Mouse (Mus musculus) C2C12 (cell line): ENCODE results near the gene Lyrm2. TPM values are rescaled to one million over a fixed set of nuclear protein-coding genes. Genes with fewer than 3 reads are reported as not detected.

Experiments used
- H3K27me3 ChIP-seq: one replicate; pipeline ENCODE4 v1.6.1; 2011; ENCODE audit not compliant: control insufficient read depth, insufficient read depth, insufficient read length
- H3K36me3 ChIP-seq: one replicate; pipeline ENCODE4 v1.6.1; 2011; ENCODE audit not compliant: control insufficient read depth, insufficient read depth
- H3K4me3 ChIP-seq: one replicate; pipeline ENCODE4 v1.5.1; 2011; ENCODE audit warnings: mild to moderate bottlenecking, control low read depth; ENCODE audit not compliant: poor library complexity, insufficient read depth, severe bottlenecking
- H3K79me2 ChIP-seq: one replicate; pipeline ENCODE4 v1.6.1; 2011; ENCODE audit not compliant: control insufficient read depth, insufficient read depth
- H3K79me3 ChIP-seq: one replicate; pipeline ENCODE4 v1.6.1; 2011; ENCODE audit warnings: low read depth, control low read depth
- H3ac ChIP-seq: one replicate; pipeline ENCODE3; 2011; ENCODE audit warnings: low read depth; ENCODE audit not compliant: control insufficient read depth, insufficient read length
- CEBPB ChIP-seq: IDR thresholded peaks from one replicate; pipeline ENCODE4 v1.6.1; 2011; ENCODE audit warnings: low read depth, mild to moderate bottlenecking, control low read depth, moderate library complexity
- CTCF ChIP-seq: IDR thresholded peaks from one replicate; pipeline ENCODE4 v1.5.1; 2011; ENCODE audit not compliant: control insufficient read depth, insufficient read depth, insufficient read length
- FOSL1 ChIP-seq: IDR thresholded peaks from one replicate; pipeline ENCODE4 v1.8.0; 2011; ENCODE audit warnings: mild to moderate bottlenecking, low read length; ENCODE audit not compliant: poor library complexity, insufficient read depth, severe bottlenecking
- MAX ChIP-seq: IDR thresholded peaks from one replicate; pipeline ENCODE4 v1.6.1; 2011; ENCODE audit warnings: mild to moderate bottlenecking, control low read depth
- MYOD1 ChIP-seq: IDR thresholded peaks from one replicate; pipeline ENCODE4 v1.6.1; 2011; ENCODE audit warnings: low read depth; ENCODE audit not compliant: control insufficient read depth, insufficient read length
- MYOG ChIP-seq: IDR thresholded peaks from one replicate; pipeline ENCODE4 v1.6.1; 2011; ENCODE audit not compliant: control insufficient read depth, insufficient read length; ENCODE audit errors: extremely low read depth
- USF1 ChIP-seq: IDR thresholded peaks from one replicate; pipeline ENCODE4 v1.6.1; 2011; ENCODE audit warnings: low read depth, mild to moderate bottlenecking, control low read depth, moderate library complexity
- polyA plus RNA-seq: library from polyadenylated mRNA; unstranded; fragments of >200 nt; fragmentation: generic; extraction: Trizol; gene quantifications from one replicate; pipeline ENCODE4 v1.2.1, GENCODE M21; 2012; ENCODE audit warnings: missing spikeins

Gene Lyrm2
- polyA plus RNA-seq, 1 experiment = 27.0 TPM

GRCm38 (mm10) chr4:32820676-32821075 lies 20.6 kb downstream of the Lyrm2 start:
- TF ChIP-seq MYOG (no peak), MYOD1 (no peak), MAX (no peak), CEBPB (no peak), CTCF (no peak), USF1 (no peak), FOSL1 (no peak)

GRCm38 (mm10) chr4:32824254-32824653 lies 24.2 kb downstream of the Lyrm2 start:
- no peak overlapping the region for H3K4me3 ChIP-seq
- H3K36me3 ChIP-seq = no peaks in the 10 kb centered on the region
- H3ac ChIP-seq = no peak overlapping the region
- no peaks in the 10 kb centered on the region for H3K27me3 ChIP-seq
- TF ChIP-seq MYOD1 = no peak
- TF ChIP-seq FOSL1 = no peak
- TF ChIP-seq CEBPB = no peak
- no peak for TF ChIP-seq CTCF
- no peak for TF ChIP-seq MYOG
- TF ChIP-seq MAX = no peak
- TF ChIP-seq USF1 = no peak
- no peaks in the 10 kb centered on the region for H3K79me3 ChIP-seq
- no peaks in the 10 kb centered on the region for H3K79me2 ChIP-seq

More at GRCm38 (mm10) chr4:32820676-32821075, 20.6 kb downstream of the Lyrm2 start:
- H3K4me3 ChIP-seq = no peak overlapping the region
- no peaks in the 10 kb centered on the region for H3K79me2 ChIP-seq
- H3K79me3 ChIP-seq = no peaks in the 10 kb centered on the region
- H3K27me3 ChIP-seq = no peaks in the 10 kb centered on the region
- no peak overlapping the region for H3ac ChIP-seq
- no peaks in the 10 kb centered on the region for H3K36me3 ChIP-seq

DNA sequence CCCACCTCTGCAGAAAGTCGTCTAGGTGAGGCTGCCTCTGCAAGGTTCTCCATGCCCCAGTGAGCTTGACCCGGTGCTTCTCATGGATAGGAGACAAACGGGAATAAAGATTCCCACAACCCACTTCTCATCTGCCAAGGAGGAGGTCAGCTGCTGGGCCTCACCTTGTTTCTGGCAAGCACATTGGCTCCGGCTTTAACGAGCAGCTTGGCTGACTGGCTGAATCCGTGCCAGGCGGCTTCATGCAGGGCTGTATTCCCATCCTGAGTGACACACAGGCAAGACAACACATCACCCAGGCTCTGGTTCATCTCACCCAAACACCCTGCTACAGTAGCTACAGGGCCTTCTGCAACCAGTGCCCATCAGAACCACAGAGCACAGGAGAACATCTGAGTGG lies 26.9 kb downstream of the Lyrm2 start:
- Histone ChIP-seq H3ac (no peak overlapping the region), H3K79me3 (no peaks in the 10 kb centered on the region), H3K79me2 (no peaks in the 10 kb centered on the region), H3K36me3 (no peaks in the 10 kb centered on the region), H3K27me3 (no peaks in the 10 kb centered on the region), H3K4me3 (no peak overlapping the region)
- TF ChIP-seq MYOG = no peak
- no peak for TF ChIP-seq MAX
- TF ChIP-seq USF1 = no peak
- TF ChIP-seq CTCF = no peak
- TF ChIP-seq CEBPB = no peak
- TF ChIP-seq FOSL1 = no peak
- no peak for TF ChIP-seq MYOD1

GRCm38 (mm10) chr4:32828385-32829077 lies 28.5 kb downstream of the Lyrm2 start:
- H3ac ChIP-seq = no peak overlapping the region
- H3K36me3 ChIP-seq = no peaks in the 10 kb centered on the region
- no peaks in the 10 kb centered on the region for H3K79me2 ChIP-seq
- TF ChIP-seq MAX (no peak), CEBPB (no peak), USF1 (no peak), CTCF (no peak)
- no peaks in the 10 kb centered on the region for H3K27me3 ChIP-seq
- no peak overlapping the region for H3K4me3 ChIP-seq
- H3K79me3 ChIP-seq = no peaks in the 10 kb centered on the region

DNA sequence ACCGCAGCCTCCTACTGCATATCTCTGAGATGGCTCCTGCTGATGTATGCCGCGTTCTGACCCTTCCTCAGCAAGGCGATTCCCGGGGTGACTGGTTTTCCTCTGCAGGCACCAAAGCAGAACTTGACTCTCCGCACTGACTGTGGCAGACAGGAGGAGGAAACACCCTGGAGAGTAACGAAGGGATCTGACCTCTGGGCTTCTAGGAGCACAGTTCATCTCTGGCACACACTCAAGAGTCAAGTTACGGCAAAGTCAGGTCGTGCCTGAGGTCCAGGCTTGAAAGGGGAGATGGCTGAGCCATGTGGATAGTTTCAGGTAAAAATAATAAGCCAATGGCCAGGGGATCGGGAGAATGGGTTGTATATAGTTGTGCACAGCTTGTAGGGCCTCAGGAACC lies 29.3 kb downstream of the Lyrm2 start:
- Histone ChIP-seq H3K79me2 (no peaks in the 10 kb centered on the region), H3ac (no peak overlapping the region), H3K27me3 (no peaks in the 10 kb centered on the region), H3K4me3 (no peak overlapping the region), H3K79me3 (no peaks in the 10 kb centered on the region), H3K36me3 (no peaks in the 10 kb centered on the region)
- TF ChIP-seq CEBPB (no peak), FOSL1 (no peak), USF1 (no peak), MAX (no peak), MYOG (no peak), MYOD1 (no peak), CTCF (no peak)

GRCm38 (mm10) chr4:32833494-32834282 lies 33.6 kb downstream of the Lyrm2 start:
- Histone ChIP-seq H3K4me3 (no peak overlapping the region), H3ac (no peak overlapping the region)

More at GRCm38 (mm10) chr4:32833494-32834282, 33.6 kb downstream of the Lyrm2 start:
- Histone ChIP-seq H3K27me3 (no peaks in the 10 kb centered on the region), H3K36me3 (no peaks in the 10 kb centered on the region), H3K79me3 (no peaks in the 10 kb centered on the region), H3K79me2 (no peaks in the 10 kb centered on the region)
- TF ChIP-seq MYOG (no peak), CEBPB (no peak)
